Mouse (Mus musculus) hindbrain, embryonic 14.5 days (tissue): ENCODE measurements at regions not wholly inside any gene's neighbourhood (a gene's known extent, or its start where the extent isn't known, plus 50 kb on each side); places are given as distances from the start of the nearest gene placed in this dataset.

Source experiments
- ATAC-seq: fragments of 200-750 bp; cut with Nextera tagmentation; 2 replicates; pipeline ENCODE4 v1.8.0; 2017; ENCODE audit warnings: moderate number of reproducible peaks, mild to moderate bottlenecking, moderate TSS enrichment, moderate library complexity; ENCODE audit not compliant: low FRiP score
- DNase-seq: peaks from one replicate; pipeline ENCODE4 v3.0.0-alpha.2; 2015; ENCODE audit warnings: low spot score
- H3K27ac ChIP-seq: fragments of 300-500 bp; sonication (generic); 2 replicates; pipeline ENCODE4 v1.5.1; 2014; ENCODE audit warnings: mild to moderate bottlenecking, moderate library complexity
- H3K27me3 ChIP-seq: fragments of 300-500 bp; sonication (generic); 2 replicates; pipeline ENCODE4 v1.6.1; 2014; ENCODE audit warnings: mild to moderate bottlenecking, low read length, mixed read lengths; ENCODE audit not compliant: control insufficient read depth, insufficient read depth
- H3K36me3 ChIP-seq: fragments of 300-500 bp; sonication (generic); replicated peaks from 2 replicates; pipeline ENCODE4 v1.6.1; 2014; ENCODE audit not compliant: control insufficient read depth, insufficient read depth
- H3K4me1 ChIP-seq: fragments of 300-500 bp; sonication (generic); replicated peaks from 2 replicates; pipeline ENCODE4 v1.6.1; 2014; ENCODE audit warnings: antibody characterized with exemption, low read length, mixed read lengths; ENCODE audit not compliant: control insufficient read depth, insufficient read depth
- H3K4me2 ChIP-seq: fragments of 300-500 bp; sonication (generic); replicated peaks from 2 replicates; pipeline ENCODE4 v1.6.1; 2014; ENCODE audit warnings: mild to moderate bottlenecking, moderate library complexity
- H3K4me3 ChIP-seq: fragments of 300-500 bp; sonication (generic); replicated peaks from 2 replicates; pipeline ENCODE4 v1.5.1; 2014; ENCODE audit warnings: mild to moderate bottlenecking, low read length
- H3K9ac ChIP-seq: fragments of 300-500 bp; sonication (generic); 2 replicates; pipeline ENCODE4 v1.6.1; 2014
- H3K9me3 ChIP-seq: fragments of 300-500 bp; sonication (generic); 2 replicates; pipeline ENCODE4 v1.6.1; 2016; ENCODE audit warnings: low read length; ENCODE audit not compliant: control insufficient read depth
- WGBS: fragments of 180-500 bp; shearing (Covaris S2); extraction: QIAGEN DNeasy Blood & Tissue Kit; methylation state at CpG from one replicate; pipeline ENCODE4 v1.1.7; 2014; 5-methylcytosine and 5-hydroxymethylcytosine counted together

DNA sequence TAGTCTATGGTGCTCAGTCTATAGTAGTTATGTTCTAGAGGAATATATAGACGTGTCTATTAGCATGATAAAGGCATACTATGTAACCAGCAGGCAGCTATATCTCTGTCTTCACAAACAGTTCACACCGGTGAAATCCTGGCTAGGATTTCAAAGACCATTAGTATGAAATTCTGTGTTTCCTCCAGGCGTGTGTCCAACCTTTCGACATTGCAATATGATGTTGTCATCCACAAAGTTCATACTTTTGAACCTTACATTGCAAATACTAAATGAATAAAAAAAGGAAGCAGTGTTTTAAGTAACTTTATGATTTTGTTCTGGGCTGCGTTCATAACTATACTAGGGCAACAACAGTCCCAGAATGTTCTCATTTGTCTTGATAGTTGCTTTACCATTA, 95.2 kb upstream of the Cpeb2 start:
- no peak overlapping the region for H3K4me2 ChIP-seq
- no peak for ATAC-seq
- 92% methylated on average over 5 of the region's 5 CpGs for WGBS

DNA sequence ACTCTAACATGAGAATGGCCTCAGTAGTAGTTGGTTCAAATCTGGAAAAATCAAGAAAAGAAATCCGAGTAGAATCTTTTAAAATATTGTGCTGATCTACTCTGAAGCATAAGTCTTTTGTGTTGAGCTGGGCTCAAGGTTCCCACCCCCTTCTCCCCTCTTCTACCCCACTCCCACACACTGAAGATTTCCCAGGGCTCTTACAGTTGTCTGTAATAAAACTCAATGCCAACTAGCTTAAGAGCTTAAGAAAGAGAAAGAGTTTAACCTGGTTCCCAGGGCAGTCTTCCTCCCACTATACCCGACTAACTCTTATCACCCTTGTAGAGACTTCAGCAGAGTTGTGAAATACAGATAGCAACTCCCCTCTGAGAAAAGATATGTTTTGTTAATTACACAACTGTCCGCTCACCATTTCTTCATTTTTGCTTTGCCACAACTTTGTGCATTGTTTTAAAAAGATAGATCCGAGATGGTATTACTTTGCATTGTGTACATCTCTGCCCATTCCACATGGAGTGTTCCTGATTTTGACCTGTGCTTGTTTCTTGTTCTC, 94.0 kb upstream of the Cpeb2 start:
- WGBS, result 96% methylated on average over 4 of the region's 4 CpGs
- Histone ChIP-seq H3K4me1 (no peaks in the 10 kb centered on the region), H3K4me2 (no peak overlapping the region), H3K36me3 (no peaks in the 10 kb centered on the region), H3K27ac (no peak overlapping the region), H3K9ac (no peak overlapping the region), H3K4me3 (no peak overlapping the region), H3K9me3 (no peaks in the 10 kb centered on the region), H3K27me3 (no peaks in the 10 kb centered on the region)
- ATAC-seq (no peak), DNase-seq (no peak)

More for the DNA sequence above, 95.2 kb upstream of the Cpeb2 start:
- no peak for DNase-seq
- no peaks in the 10 kb centered on the region for H3K9me3 ChIP-seq
- no peak overlapping the region for H3K27ac ChIP-seq
- H3K4me3 ChIP-seq, result no peak overlapping the region
- H3K36me3 ChIP-seq, result no peaks in the 10 kb centered on the region
- no peaks in the 10 kb centered on the region for H3K4me1 ChIP-seq
- H3K27me3 ChIP-seq, result no peaks in the 10 kb centered on the region
- H3K9ac ChIP-seq, result no peak overlapping the region

DNA sequence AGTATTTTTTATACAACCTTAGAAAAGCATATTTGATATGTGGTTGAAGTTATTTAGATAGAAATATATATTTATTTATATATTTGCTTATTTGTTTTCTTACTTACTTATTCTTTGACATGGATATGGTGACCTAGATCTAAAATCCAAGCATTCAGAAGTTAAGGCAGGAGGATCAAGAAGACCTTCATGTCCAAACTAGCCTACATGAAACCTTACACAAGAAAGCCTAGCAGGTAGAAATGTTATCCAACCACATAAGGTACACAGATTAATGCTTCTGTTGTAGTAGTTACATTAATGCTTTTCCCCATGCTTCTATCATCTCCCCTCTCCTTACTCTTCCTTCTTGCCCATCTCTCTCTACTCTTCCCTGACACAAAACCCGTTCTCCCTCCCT, 93.2 kb upstream of the Cpeb2 start:
- DNase-seq, result no peak
- H3K9me3 ChIP-seq, result no peaks in the 10 kb centered on the region
- H3K4me2 ChIP-seq, result no peak overlapping the region
- no peaks in the 10 kb centered on the region for H3K27me3 ChIP-seq
- H3K9ac ChIP-seq, result no peak overlapping the region
- no peaks in the 10 kb centered on the region for H3K36me3 ChIP-seq
- ATAC-seq, result no peak
- no peak overlapping the region for H3K27ac ChIP-seq
- no peak overlapping the region for H3K4me3 ChIP-seq
- WGBS, result 87% methylated on average over 1 of the region's 1 CpGs
- no peaks in the 10 kb centered on the region for H3K4me1 ChIP-seq

DNA sequence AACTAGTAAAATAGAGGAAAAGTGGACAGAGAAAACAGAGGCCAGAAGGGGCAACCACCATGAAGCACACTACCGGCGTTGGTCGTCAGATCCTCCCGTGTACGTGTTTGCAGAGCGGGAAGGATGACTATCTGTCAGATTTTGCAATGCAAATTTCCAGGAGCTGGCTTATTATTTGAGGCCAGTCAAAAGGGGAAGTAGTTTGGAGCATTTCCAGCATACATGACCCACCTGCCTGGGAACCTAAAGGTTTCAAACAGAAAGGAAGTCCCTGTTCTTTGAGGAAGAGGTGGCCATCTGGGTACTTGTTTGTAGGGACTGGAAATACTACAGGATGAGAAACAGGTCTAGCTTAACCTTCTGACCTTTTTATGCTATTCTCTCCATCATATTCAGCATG, 87.0 kb upstream of the Cpeb2 start:
- no peak overlapping the region for H3K4me2 ChIP-seq
- no peaks in the 10 kb centered on the region for H3K36me3 ChIP-seq
- WGBS, result 81% methylated on average over 6 of the region's 6 CpGs
- 0 out of 2 replicates have a peak, but pooled peaks cover 4% of the 10 kb centered on the region for H3K4me1 ChIP-seq
- H3K27me3 ChIP-seq, result no peaks in the 10 kb centered on the region
- ATAC-seq (no peak), DNase-seq (no peak)
- H3K9me3 ChIP-seq, result no peaks in the 10 kb centered on the region
- H3K27ac ChIP-seq, result no peak overlapping the region
- no peak overlapping the region for H3K9ac ChIP-seq
- H3K4me3 ChIP-seq, result no peak overlapping the region

DNA sequence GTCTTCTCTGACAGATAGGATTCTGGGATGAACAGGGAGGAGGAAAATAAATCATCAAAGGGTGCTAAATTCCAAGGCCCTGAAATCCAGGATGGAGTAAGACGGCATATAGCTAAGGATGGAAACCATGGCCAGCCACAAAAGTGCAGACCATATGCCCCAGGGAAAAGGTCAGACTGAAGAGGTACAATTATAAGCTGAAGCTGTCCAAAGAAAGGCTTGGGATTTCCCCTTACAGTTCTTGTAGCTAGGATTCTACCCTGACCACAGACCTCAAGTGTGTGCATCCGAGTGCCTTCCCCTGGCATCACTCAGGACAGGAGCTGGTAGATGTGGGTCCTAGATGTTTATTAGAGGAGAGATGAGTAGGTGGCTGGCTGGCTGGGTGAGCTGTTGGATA, 86.0 kb upstream of the Cpeb2 start:
- Histone ChIP-seq H3K9ac (no peak overlapping the region), H3K27me3 (no peaks in the 10 kb centered on the region), H3K36me3 (no peaks in the 10 kb centered on the region), H3K4me2 (no peak overlapping the region), H3K27ac (no peak overlapping the region), H3K4me3 (no peak overlapping the region), H3K4me1 (0 out of 2 replicates have a peak, but pooled peaks cover 4% of the 10 kb centered on the region), H3K9me3 (no peaks in the 10 kb centered on the region)
- ATAC-seq (no peak), DNase-seq (no peak)
- WGBS, result 85% methylated on average over 2 of the region's 2 CpGs

DNA sequence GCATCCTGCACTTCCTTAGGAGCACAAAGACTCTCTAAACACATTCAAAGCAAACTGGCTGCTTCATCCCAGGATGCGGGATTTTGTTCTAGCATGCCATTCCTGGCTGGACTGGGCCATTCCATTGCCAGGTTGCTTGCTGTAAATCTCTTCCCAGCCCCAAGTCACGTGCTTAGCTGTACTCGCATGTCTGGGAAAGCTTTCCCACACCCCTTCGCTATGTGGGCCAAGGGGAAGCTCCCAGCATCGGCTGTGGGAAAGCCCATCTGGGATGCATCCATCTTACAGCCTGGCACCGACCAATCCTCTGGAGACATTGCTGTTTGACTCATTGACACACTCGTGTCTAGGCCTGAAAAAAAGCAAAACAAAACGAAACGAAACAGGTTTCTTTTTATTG, 84.5 kb upstream of the Cpeb2 start:
- H3K27ac ChIP-seq, result no peak overlapping the region
- no peak overlapping the region for H3K4me2 ChIP-seq
- no peak overlapping the region for H3K4me3 ChIP-seq
- H3K9ac ChIP-seq, result no peak overlapping the region
- H3K4me1 ChIP-seq, result 0 out of 2 replicates have a peak, but pooled peaks cover 4% of the 10 kb centered on the region
- H3K27me3 ChIP-seq, result no peaks in the 10 kb centered on the region
- no peak for DNase-seq
- no peaks in the 10 kb centered on the region for H3K36me3 ChIP-seq
- H3K9me3 ChIP-seq, result no peaks in the 10 kb centered on the region
- 0 out of 2 replicates have a peak, but pooled peaks have one; percentile 22 for ATAC-seq
- 50% methylated on average over 9 of the region's 9 CpGs for WGBS

DNA sequence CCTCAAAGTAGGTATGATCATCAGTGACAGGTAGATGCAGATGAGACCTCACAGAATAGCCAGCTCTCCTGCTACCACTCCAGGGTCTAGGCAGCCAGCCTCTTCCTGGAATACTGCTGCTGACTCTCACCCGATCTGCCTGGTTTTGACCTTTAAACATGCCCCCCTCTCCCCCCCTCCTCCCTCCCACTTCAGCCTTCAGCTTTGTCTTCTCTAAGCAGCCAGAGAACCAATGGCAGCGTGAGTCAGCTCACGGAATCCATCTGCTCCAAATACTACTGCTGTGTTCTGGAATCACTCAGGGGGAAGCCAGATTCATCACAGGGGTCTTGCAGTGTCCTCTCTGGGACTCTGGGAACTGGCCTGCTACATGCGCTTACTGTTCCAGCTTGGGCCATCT, 83.4 kb upstream of the Cpeb2 start:
- DNase-seq (no peak), ATAC-seq (no peak)
- Histone ChIP-seq H3K9ac (no peak overlapping the region), H3K9me3 (no peaks in the 10 kb centered on the region), H3K4me1 (0 out of 2 replicates have a peak, but pooled peaks cover 4% of the 10 kb centered on the region), H3K4me3 (no peak overlapping the region), H3K27ac (no peak overlapping the region), H3K27me3 (no peaks in the 10 kb centered on the region), H3K36me3 (no peaks in the 10 kb centered on the region), H3K4me2 (no peak overlapping the region)
- 46% methylated on average over 4 of the region's 4 CpGs for WGBS

DNA sequence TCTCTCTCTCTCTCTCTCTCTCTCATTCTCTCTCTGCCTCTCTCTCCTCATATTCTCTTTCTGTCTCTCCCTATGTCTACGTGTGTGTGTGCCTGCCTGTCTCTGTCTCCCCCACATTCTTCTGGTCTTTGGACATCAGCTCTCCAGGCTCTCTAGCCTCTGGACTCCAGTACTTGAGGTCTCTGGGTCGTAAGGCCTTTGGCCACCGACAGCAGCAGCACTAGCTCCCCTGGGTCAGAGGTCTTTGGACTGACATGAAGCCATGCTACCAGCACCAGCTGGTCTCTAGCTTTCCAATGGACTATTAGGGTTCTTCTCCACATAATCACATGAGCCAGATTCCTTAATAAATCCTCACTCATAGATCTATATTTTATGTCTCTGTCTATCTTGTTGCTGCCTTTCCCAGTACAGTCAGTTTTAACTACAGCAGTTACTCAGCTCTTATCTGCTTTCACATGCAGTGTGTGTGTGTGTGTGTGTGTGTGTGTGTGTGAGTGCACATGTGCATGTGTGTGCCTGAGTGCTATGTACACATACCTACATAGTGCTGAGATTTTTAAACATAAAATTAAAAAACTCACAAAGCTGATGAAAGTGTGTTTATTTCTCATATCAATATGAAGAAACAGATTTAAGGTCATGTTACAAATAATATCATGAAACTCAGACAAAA, 81.7 kb upstream of the Cpeb2 start:
- 63% methylated on average over 3 of the region's 3 CpGs for WGBS
- ATAC-seq, result no peak
- DNase-seq, result no peak
- 0 out of 2 replicates have a peak, but pooled peaks cover 4% of the 10 kb centered on the region for H3K4me1 ChIP-seq
- no peak overlapping the region for H3K9ac ChIP-seq
- H3K9me3 ChIP-seq, result no peaks in the 10 kb centered on the region
- no peaks in the 10 kb centered on the region for H3K36me3 ChIP-seq
- H3K4me3 ChIP-seq, result no peak overlapping the region
- H3K27ac ChIP-seq, result peak overlapping the region; percentile 6; the same call in 1 of the 2 replicates
- H3K27me3 ChIP-seq, result no peaks in the 10 kb centered on the region
- 0 out of 2 replicates have a peak overlapping the region, but pooled peaks have one; percentile 0 for H3K4me2 ChIP-seq

DNA sequence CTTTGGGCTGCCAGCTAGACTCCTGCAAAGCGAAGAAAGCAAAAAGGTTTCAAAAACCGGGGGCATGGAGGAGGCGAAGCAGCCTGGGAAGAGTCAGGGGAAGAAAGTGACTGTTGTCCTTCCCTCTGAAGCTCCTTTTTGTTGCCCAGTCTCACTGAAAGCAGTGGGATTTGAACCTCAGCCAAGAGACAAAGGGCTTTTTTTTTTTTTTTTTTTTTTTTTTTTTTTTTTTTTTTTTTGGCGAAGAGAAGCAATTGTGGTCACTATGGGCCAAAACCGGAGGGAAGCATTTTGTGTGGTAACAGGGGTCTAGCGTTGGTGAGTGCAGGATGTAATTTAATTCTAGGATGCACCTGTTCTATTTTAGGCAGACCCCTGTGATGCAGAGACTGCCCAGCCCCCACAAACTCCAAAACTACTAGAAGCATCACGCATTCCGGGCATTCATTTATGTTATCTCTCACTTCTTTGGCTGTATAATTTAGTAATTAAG, 80.8 kb upstream of the Cpeb2 start:
- 0 out of 2 replicates have a peak overlapping the region, but pooled peaks have one; percentile 0 for H3K4me2 ChIP-seq
- DNase-seq (no peak), ATAC-seq (peak; percentile 75; the same call in 1 of the 2 replicates)

More for the DNA sequence above, 80.8 kb upstream of the Cpeb2 start:
- WGBS, result 30% methylated on average over 8 of the region's 8 CpGs
- H3K9ac ChIP-seq, result 0 out of 2 replicates have a peak overlapping the region, but pooled peaks have one; percentile 3
- H3K27me3 ChIP-seq, result no peaks in the 10 kb centered on the region
- no peaks in the 10 kb centered on the region for H3K36me3 ChIP-seq
- H3K9me3 ChIP-seq, result no peaks in the 10 kb centered on the region
- H3K4me1 ChIP-seq, result 0 out of 2 replicates have a peak, but pooled peaks cover 4% of the 10 kb centered on the region
- no peak overlapping the region for H3K4me3 ChIP-seq
- peak overlapping the region; percentile 6; the same call in 1 of the 2 replicates for H3K27ac ChIP-seq
